Mouse (Mus musculus) limb, embryonic 11.5 days (tissue): ENCODE data around the gene Slf1. TPM values are rescaled to one million over a fixed set of nuclear protein-coding genes. Genes with fewer than 3 reads are reported as not detected.
"Not testable (repeated sequence)": the region's sequence is repeated elsewhere in the genome, so short reads cannot be mapped to it uniquely, and the experiment has no call there.

Experiments
- ATAC-seq: fragments of 200-750 bp; cut with Nextera tagmentation; 2 replicates; pipeline ENCODE4 v1.8.0; 2017; ENCODE audit warnings: low read depth; ENCODE audit not compliant: insufficient number of reproducible peaks, low FRiP score, low TSS enrichment
- DNase-seq: peaks from one replicate; pipeline ENCODE4 v3.0.0-alpha.2; 2015; ENCODE audit warnings: low spot score
- H3K27ac ChIP-seq: fragments of 300-500 bp; sonication (generic); replicated peaks from 2 replicates; pipeline ENCODE4 v1.5.1; 2014; ENCODE audit warnings: low read depth, mild to moderate bottlenecking, low read length
- H3K27me3 ChIP-seq: fragments of 300-500 bp; sonication (generic); 2 replicates; pipeline ENCODE4 v1.6.1; 2014; ENCODE audit warnings: mild to moderate bottlenecking, low read length, mixed read lengths; ENCODE audit not compliant: control insufficient read depth, insufficient read depth
- H3K36me3 ChIP-seq: fragments of 300-500 bp; sonication (generic); 2 replicates; pipeline ENCODE4 v1.6.1; 2014; ENCODE audit warnings: mild to moderate bottlenecking, low read length, moderate library complexity, mixed read lengths; ENCODE audit not compliant: control insufficient read depth, insufficient read depth
- H3K4me1 ChIP-seq: fragments of 300-500 bp; sonication (generic); 2 replicates; pipeline ENCODE4 v1.6.1; 2014; ENCODE audit warnings: low read length, mixed read lengths; ENCODE audit not compliant: control insufficient read depth, insufficient read depth
- H3K4me2 ChIP-seq: fragments of 300-500 bp; sonication (generic); 2 replicates; pipeline ENCODE4 v1.6.1; 2014; ENCODE audit warnings: low read depth, mild to moderate bottlenecking, moderate library complexity; ENCODE audit not compliant: severe bottlenecking
- H3K4me3 ChIP-seq: fragments of 300-500 bp; sonication (generic); 2 replicates; pipeline ENCODE4 v1.5.1; 2014; ENCODE audit warnings: low read depth, low read length
- H3K9ac ChIP-seq: fragments of 300-500 bp; sonication (generic); 2 replicates; pipeline ENCODE4 v1.6.1; 2014; ENCODE audit warnings: mild to moderate bottlenecking, low read length
- H3K9me3 ChIP-seq: fragments of 300-500 bp; sonication (generic); 2 replicates; pipeline ENCODE4 v1.6.1; 2016; ENCODE audit warnings: low read length; ENCODE audit not compliant: control insufficient read depth
- WGBS: fragments of 180-500 bp; shearing (Covaris S2); extraction: QIAGEN DNeasy Blood & Tissue Kit; methylation state at CpG from one replicate; pipeline ENCODE4 v1.1.7; 2014; 5-methylcytosine and 5-hydroxymethylcytosine counted together
- polyA plus RNA-seq: library from polyadenylated mRNA; unstranded; fragments of >200 nt; fragmentation: Nextera tagmentation; extraction: Ambion mirVana; gene quantifications from 2 replicates; pipeline ENCODE4 v1.2.1, GENCODE M21; 2014

The Slf1 gene
- polyA plus RNA-seq, 1 experiment from 2014 or later, result 45.9 TPM

DNA sequence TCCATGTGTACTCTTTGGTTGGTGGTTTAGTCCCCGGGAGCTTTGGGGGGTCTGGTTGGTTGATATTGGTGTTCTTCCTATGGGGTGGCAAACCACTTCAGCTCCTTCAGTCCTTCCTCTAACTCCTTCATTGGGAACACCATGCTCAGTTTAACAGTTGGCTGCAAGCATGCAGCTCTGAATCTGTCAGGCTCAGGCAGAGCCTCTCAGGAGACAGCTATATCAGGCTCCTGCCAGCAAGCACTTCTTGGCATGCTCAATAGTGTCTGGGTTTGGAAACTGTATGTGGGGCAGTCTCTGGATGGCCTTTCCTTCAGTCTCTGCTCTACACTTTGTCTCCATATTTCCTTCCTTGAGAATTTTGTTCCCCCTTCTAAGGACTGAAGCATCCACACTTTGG, 42.4 kb downstream of the Slf1 start:
- not testable (repeated sequence) for DNase-seq, H3K9me3 ChIP-seq, H3K9ac ChIP-seq, H3K36me3 ChIP-seq, H3K4me3 ChIP-seq, H3K27me3 ChIP-seq, H3K27ac ChIP-seq, ATAC-seq, H3K4me1 ChIP-seq, H3K4me2 ChIP-seq
- WGBS, result 91% methylated on average over 1 of the region's 1 CpGs

DNA sequence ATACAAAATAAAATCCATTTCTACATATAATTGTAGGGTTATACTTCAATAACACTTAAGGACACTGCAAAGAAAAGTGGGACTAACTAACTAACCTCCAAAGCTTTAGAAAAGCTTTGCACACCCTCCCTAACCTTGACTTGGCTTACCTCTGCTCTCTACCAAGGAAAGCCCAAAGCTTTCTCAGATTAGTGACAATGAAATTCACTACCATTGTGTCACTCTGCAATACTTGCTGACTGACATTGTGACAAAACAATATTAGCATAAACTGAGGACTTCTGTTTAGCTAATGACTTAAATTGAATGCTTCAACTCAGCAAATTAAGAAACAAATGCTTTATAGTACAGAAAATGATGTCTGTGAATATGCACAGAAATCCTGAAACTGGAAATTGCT, 63.2 kb downstream of the Slf1 start:
- no peak overlapping the region for H3K9ac ChIP-seq
- no peaks in the 10 kb centered on the region for H3K27me3 ChIP-seq
- H3K4me3 ChIP-seq, result no peak overlapping the region
- H3K36me3 ChIP-seq, result peaks cover 1% of the 10 kb centered on the region; the same call in 1 of the 2 replicates
- H3K9me3 ChIP-seq, result no peaks in the 10 kb centered on the region
- H3K27ac ChIP-seq, result no peak overlapping the region
- H3K4me1 ChIP-seq, result no peaks in the 10 kb centered on the region
- H3K4me2 ChIP-seq, result no peak overlapping the region
- DNase-seq, result no peak
- ATAC-seq, result no peak

DNA sequence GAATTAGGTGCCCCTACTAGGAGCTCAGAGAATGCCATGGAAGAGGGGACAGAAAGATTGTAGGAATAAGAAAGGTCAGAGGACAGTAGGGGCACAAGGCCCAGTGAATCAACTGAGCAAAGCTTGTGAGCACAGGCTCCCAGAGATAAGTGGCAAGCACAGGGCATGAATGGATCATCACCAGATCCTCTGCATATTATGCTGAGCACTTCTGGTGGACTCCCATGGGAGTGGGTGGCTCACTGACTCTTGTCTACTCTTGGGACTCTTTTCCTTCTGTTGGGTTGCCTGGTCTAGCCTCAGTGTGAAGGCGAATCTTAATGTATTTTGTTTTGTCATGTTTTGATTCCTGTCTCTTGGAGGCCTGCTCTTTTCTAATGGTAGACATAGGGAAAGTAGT, 66.4 kb downstream of the Slf1 start:
- 90% methylated on average over 1 of the region's 1 CpGs for WGBS
- no peak for ATAC-seq

GRCm38 (mm10) chr13:77063221-77063620, 72.1 kb downstream of the Slf1 start:
- ATAC-seq, result no peak
- WGBS, result 96% methylated on average over 1 of the region's 1 CpGs
- DNase-seq, result no peak

More for the DNA sequence above, 66.4 kb downstream of the Slf1 start:
- no peak overlapping the region for H3K9ac ChIP-seq
- no peak overlapping the region for H3K4me3 ChIP-seq
- H3K36me3 ChIP-seq, result no peaks in the 10 kb centered on the region
- no peaks in the 10 kb centered on the region for H3K9me3 ChIP-seq
- no peaks in the 10 kb centered on the region for H3K4me1 ChIP-seq
- DNase-seq, result no peak
- H3K27me3 ChIP-seq, result no peaks in the 10 kb centered on the region
- no peak overlapping the region for H3K27ac ChIP-seq
- no peak overlapping the region for H3K4me2 ChIP-seq

DNA sequence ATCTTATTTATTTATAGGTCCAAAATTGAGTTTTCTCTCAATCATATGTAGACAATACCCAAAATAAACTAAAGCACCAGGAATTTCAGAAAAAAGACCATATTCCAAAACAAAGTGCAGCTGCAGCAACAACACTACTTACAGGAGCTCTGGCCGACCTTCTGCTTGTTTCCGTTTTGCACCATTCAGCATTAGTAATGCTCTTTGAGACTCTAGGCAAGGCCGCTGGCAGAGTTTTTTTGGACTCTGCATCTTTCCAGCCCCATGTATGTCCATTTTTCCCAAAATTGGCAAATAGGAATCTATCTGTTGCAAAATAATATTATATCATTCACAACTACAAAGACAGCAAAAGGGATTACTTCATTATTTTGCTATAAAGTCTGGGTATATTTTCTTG, 85.5 kb downstream of the Slf1 start:
- Histone ChIP-seq H3K4me3 (no peak overlapping the region), H3K27me3 (no peaks in the 10 kb centered on the region), H3K36me3 (no peaks in the 10 kb centered on the region), H3K4me1 (no peaks in the 10 kb centered on the region), H3K4me2 (no peak overlapping the region), H3K27ac (no peak overlapping the region), H3K9me3 (no peaks in the 10 kb centered on the region), H3K9ac (no peak overlapping the region)
- no peak for ATAC-seq
- WGBS, result 91% methylated on average over 3 of the region's 3 CpGs
- no peak for DNase-seq

More at GRCm38 (mm10) chr13:77063221-77063620, 72.1 kb downstream of the Slf1 start:
- no peaks in the 10 kb centered on the region for H3K27me3 ChIP-seq
- H3K9ac ChIP-seq, result no peak overlapping the region
- no peaks in the 10 kb centered on the region for H3K36me3 ChIP-seq
- H3K4me1 ChIP-seq, result no peaks in the 10 kb centered on the region
- no peak overlapping the region for H3K4me2 ChIP-seq
- H3K27ac ChIP-seq, result no peak overlapping the region
- no peaks in the 10 kb centered on the region for H3K9me3 ChIP-seq
- H3K4me3 ChIP-seq, result no peak overlapping the region

DNA sequence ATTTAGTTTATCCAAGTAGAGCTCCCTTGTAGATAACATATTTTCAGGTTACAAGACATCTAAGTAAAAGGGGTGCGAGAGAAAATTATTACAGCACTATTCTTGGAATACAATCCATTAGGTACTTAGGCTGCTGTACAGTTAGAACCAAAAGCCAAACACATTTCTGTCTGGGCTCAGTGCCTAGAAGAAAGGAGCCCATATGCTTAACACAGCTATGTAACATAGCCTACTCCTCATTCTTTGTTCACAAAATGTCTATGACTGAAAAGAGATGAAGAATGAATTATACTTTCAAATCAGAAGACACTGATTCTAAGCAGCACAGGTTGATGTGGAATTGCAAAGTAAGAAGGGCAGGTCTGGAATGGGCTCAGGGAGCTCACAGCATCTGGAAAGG, 86.8 kb downstream of the Slf1 start:
- no peak overlapping the region for H3K4me3 ChIP-seq
- no peaks in the 10 kb centered on the region for H3K27me3 ChIP-seq
- no peak for DNase-seq
- H3K4me2 ChIP-seq, result no peak overlapping the region
- no peak overlapping the region for H3K27ac ChIP-seq
- H3K9ac ChIP-seq, result no peak overlapping the region
- WGBS, result 94% methylated on average over 1 of the region's 1 CpGs
- H3K9me3 ChIP-seq, result no peaks in the 10 kb centered on the region
- H3K4me1 ChIP-seq, result 0 out of 2 replicates have a peak, but pooled peaks cover under 1% of the 10 kb centered on the region
- H3K36me3 ChIP-seq, result no peaks in the 10 kb centered on the region
- ATAC-seq, result no peak

GRCm38 (mm10) chr13:77047179-77047931, 87.9 kb downstream of the Slf1 start:
- Histone ChIP-seq H3K27me3 (no peaks in the 10 kb centered on the region), H3K9me3 (no peaks in the 10 kb centered on the region), H3K4me1 (0 out of 2 replicates have a peak, but pooled peaks cover 2% of the 10 kb centered on the region), H3K4me2 (no peak overlapping the region), H3K36me3 (no peaks in the 10 kb centered on the region), H3K4me3 (no peak overlapping the region), H3K9ac (no peak overlapping the region), H3K27ac (no peak overlapping the region)
- WGBS, result 94% methylated on average over 6 of the region's 6 CpGs
- no peak for ATAC-seq
- DNase-seq, result no peak

DNA sequence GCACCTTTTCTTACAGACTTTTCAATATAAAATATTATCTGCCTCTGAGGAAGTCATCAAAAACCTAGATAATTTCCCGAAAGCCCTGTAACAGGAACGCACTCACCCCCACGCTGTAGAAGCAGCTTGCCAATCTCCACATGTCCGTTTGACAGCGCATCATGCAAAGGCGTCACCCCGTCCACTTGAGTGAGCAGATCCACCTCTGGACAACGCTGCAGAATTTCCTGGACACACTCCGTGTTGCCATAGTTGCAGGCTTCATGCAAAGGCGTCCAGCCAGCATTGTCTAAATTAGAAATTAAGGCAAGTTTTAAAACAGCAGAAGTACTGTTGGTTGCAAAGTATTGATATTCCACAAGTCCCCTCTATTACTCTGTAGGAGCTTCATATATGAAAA, 88.9 kb downstream of the Slf1 start:
- no peaks in the 10 kb centered on the region for H3K27me3 ChIP-seq
- H3K27ac ChIP-seq, result no peak overlapping the region
- H3K4me1 ChIP-seq, result 0 out of 2 replicates have a peak, but pooled peaks cover 2% of the 10 kb centered on the region
- no peak overlapping the region for H3K4me3 ChIP-seq
- no peak for ATAC-seq
- no peak overlapping the region for H3K4me2 ChIP-seq
- H3K36me3 ChIP-seq, result no peaks in the 10 kb centered on the region
- H3K9me3 ChIP-seq, result no peaks in the 10 kb centered on the region
- H3K9ac ChIP-seq, result no peak overlapping the region
- no peak for DNase-seq
- WGBS, result 96% methylated on average over 10 of the region's 10 CpGs

GRCm38 (mm10) chr13:77045375-77045774, 89.9 kb downstream of the Slf1 start:
- H3K4me1 ChIP-seq, result 0 out of 2 replicates have a peak, but pooled peaks cover 2% of the 10 kb centered on the region
- no peak overlapping the region for H3K4me2 ChIP-seq
- ATAC-seq, result no peak
- no peak overlapping the region for H3K9ac ChIP-seq
- no peaks in the 10 kb centered on the region for H3K36me3 ChIP-seq
- no peak for DNase-seq
- H3K9me3 ChIP-seq, result no peaks in the 10 kb centered on the region
- H3K27me3 ChIP-seq, result no peaks in the 10 kb centered on the region
- H3K27ac ChIP-seq, result no peak overlapping the region
- 91% methylated on average over 1 of the region's 1 CpGs for WGBS
- H3K4me3 ChIP-seq, result no peak overlapping the region
